Mouse (Mus musculus) kidney, postnatal 4 days (tissue): ENCODE data around the gene Thbd.

Experiments used
- DNase-seq, 2 experiments: peaks; one replicate each; pipeline ENCODE4 v3.0.0; 2021; ENCODE audit warnings: mixed read lengths in 2 of 2

The Thbd gene

GRCm38 (mm10) chr2:148421706-148422105, 13.7 kb upstream of the Thbd start:
- DNase-seq, result no peak

DNA sequence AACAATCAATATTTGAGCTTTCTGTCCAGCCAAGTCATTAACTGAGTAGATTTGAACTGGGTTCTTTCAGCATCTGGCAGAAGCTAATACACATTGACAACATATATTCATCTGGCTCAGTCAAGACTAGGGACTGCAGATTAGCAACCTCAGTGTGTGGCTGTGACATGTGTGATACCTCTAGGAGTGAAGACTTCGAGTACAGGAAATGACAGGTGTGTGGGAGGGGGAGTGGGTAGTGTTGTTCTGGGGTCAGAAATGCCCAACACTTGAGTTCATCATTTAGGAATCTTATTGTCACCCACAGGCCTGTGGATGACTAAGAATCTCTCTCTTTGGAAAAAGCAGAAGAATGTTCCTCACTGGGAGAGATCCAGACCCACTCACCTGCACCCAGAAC, 13.1 kb upstream of the Thbd start:
- no peak for DNase-seq

- DNase-seq, result no peak
Measured at GRCm38 (mm10) chr2:148419776-148420175, 11.8 kb upstream of the Thbd start.

DNA sequence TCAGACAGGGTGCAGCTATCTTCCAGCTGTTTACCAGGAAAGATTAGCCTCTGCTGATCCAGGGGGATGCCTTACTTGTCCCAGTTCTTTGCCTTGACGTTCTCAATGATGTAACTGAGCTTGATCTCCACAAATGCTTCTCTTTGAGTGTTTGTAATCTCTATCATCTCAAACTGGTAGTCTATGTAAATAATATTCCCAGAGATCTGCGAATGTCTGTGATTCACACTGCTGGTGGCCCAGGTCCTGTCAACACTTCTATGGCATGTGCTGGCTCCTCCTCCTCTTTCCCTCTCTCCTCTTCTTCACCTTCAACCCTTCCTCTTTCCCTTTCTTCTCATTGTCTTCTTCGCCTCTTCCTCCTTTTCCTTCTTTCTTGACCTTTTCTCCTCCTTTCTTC, 11.2 kb upstream of the Thbd start:
- no peak for DNase-seq

DNA sequence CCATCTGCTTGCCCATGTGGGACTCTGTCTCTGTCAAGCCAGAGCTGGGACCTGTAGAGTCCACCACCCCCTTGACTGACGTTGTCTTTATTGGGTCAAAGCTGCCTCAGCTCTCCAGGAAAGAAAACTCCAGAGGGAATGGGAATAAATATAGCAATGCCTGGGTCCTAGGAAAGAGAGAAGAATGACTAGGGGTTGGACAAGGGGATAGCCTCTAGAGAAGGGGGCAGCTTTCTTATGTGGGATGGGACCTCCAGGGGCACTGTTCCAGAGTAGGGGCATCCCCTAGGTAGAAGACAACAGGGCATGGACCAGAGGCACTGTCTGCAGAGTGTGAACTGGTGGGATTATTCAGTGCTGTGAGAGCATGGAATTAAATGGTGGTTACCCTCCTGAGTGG, 1.8 kb upstream of the Thbd start:
- DNase-seq, result no peak

GRCm38 (mm10) chr2:148409141-148409540, 1.2 kb upstream of the Thbd start:
- peak; percentile 84 to 90 for DNase-seq

- DNase-seq, result no peak
Measured at GRCm38 (mm10) chr2:148408761-148409120, 753 bp upstream of the Thbd start.

DNA sequence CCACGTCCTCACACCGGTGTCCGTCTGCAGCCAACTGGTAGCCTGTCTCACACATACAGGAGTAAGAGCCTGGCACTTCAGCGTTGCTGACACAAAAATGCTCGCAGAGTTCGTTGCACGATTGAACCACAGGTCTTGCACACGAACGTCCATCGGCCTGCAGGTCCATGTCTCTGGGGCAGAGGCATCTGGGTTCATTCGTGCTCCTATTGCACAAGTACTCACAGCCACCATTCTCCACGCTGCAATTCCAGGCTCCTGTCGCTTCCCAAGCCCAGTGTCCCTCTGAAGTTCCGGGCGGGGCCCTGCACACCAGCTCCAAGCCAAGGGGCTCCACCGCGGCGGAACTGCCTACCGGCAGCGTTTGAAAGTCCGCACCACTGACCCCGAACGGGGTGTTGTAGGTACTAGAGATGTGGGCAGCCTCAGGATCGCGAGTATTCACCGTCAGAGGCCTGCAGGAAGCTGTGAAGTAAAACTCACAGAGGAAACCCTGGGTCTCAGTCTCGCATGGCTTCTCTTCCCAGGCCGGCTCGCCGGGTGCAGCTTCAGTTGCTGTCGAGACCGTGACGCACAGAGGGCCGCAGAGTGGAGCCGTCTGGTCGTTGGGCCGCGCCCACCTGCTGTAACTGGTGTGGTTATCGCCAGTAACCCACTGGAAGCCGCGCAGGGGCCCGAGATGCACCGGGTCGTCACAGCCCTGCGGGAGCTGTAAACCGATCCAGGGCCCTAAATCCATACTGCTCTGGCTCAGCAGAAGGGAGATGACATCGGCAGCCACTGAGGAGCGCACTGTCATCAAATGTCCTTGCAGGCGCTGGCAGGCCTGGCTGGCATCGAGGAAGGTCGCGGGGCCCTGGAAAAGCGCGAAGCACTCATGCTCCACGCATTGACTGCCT, 768 bp downstream of the Thbd start:
- peak; percentile 64 to 77 for DNase-seq

GRCm38 (mm10) chr2:148406160-148406970, 1.6 kb downstream of the Thbd start:
- DNase-seq, result peak; percentile 54 to 72

DNA sequence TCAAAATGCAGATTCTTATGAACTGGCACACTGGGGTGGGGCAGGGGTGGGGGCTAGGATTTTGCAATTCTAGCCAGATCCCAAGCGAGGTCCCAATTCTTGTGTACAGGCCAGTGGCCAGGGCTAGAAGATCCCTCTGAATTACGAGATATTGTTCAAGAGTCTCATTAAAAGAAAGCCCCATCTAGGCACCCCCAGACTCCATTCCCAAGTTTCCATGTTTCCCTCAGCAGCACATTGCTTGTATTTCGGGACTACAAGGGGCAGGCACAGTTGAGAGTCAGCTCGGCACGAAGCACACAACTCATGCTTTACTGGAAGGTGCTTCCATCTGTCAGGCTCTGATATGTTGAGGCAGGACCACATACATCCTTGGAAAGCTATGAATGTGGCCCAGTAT, 3.1 kb downstream of the Thbd start:
- DNase-seq, result no peak

- DNase-seq, result no peak
Measured at GRCm38 (mm10) chr2:148402227-148402626, 5.8 kb downstream of the Thbd start.

GRCm38 (mm10) chr2:148398901-148399685, 8.9 kb downstream of the Thbd start:
- no peak for DNase-seq

- DNase-seq, result peak; percentile 41 to 55
Measured at GRCm38 (mm10) chr2:148397784-148398100, 10.2 kb downstream of the Thbd start.

GRCm38 (mm10) chr2:148397015-148397783, 10.8 kb downstream of the Thbd start:
- DNase-seq, result no peak

GRCm38 (mm10) chr2:148396209-148396608, 11.8 kb downstream of the Thbd start:
- DNase-seq, result no peak

DNA sequence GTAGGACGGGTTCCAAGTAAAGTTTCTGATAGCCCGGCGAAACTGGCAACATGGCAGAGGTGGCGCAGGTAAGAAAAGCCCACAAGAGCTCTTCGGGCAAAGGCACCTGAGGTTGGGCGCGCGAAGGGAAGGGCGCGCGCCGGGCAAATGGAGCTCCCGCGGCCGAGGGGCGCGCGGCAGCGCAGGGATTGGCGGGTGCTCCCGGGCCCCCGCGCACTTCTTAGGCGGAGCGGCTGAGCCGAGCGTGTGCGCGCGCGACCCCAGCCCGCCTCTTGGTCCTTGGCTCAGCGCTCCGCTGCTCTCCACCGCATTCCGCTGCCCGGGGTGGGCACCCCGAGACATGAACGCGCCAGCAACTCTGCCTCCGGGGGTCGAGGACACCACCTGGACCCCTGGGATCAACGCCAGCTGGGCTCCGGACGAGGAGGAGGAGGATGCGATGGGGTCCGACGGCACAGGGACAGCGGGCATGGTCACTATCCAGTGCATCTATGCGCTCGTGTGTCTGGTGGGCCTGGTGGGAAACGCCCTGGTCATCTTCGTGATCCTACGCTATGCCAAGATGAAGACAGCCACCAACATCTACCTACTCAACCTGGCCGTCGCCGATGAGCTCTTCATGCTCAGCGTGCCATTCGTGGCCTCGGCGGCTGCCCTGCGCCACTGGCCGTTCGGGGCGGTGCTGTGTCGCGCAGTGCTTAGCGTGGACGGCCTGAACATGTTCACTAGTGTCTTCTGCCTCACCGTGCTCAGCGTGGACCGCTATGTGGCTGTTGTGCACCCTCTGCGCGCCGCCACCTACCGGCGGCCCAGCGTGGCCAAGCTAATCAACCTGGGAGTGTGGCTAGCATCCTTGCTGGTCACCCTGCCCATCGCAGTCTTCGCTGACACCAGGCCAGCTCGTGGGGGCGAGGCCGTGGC, 12.6 kb downstream of the Thbd start, which contains the start of gene Sstr4:
Gene Sstr4, plus strand, starts transcription at position 214 of the 921 bp plus-strand sequence.
- peak; percentile 64 to 72 for DNase-seq

- DNase-seq, result no peak
Measured at GRCm38 (mm10) chr2:148393846-148394245, 14.1 kb downstream of the Thbd start.

GRCm38 (mm10) chr2:148393149-148393548, 14.8 kb downstream of the Thbd start:
- no peak for DNase-seq

DNA sequence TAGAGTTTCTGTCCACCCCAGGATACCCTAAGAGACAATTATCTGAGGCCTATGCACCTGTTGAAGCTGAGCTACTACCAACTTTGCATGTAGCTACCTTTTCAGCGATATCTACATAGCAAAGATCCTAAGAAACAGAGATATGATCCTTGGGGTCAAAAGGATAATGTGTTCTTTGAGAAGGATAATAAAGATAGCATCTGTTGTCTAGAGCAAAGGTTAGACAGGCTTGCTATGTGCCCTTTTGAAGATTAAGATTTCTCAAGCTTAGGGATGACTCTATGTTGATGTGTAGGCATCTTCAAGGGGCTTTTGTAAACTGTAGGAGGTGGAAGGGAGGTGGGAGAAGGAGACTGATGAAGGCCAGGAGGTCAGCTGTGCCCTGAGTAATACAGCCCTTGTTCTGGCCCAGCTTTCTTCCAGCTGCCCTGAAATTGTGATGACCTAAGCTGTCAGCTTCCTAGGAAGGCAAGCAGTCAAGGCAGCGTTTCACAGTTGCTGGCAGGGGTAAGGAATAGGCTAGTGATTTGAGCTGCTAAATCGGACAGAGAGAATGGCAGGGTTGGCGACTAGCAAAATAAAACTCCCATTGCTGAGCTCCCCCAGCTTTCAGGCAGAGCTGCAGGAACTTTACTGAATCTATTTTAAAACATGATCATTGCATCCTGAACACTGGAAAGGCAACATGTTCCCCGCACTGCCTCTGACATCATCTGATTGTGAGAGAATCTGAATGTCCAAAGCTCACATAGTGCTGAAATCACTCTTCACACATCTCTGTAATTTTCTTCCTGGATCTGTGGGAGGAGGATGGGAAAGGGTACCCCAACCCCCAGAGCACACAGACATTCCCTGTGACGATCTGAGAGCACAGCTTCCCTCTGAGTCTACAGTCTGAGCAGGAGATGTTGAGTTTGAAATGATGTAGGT, 20.1 kb downstream of the Thbd start:
- DNase-seq, result no peak

- no peak for DNase-seq
Measured at GRCm38 (mm10) chr2:148386927-148387326, 21.1 kb downstream of the Thbd start.
